Mouse (Mus musculus) frontal cortex, postnatal 14 days (tissue): ENCODE data around the gene Rft1.

ENCODE experiments used
- DNase-seq, 2 experiments: peaks; one replicate each; pipeline ENCODE4 v3.0.0; 2022; ENCODE audit warnings: low spot score in 2 of 2

Gene Rft1

DNA sequence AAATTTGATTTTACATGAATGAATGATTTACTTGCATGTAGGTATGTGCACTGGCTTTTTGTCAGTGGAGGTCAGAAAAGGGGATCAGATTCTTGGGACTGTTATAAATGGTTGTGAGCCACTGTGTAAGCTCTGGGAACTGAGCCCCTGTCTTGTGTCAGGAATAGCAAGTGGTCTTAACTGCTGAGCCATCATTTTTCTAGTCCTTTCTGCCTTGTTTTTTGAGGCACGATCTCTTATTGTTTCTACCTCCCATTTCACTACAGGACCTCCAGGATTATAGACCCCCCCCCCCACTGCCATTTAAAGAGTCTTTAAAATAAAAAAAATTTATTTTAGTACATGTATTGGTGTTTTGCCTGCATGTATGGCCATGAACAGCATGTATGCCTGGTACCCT lies 67.7 kb downstream of the Rft1 start:
- DNase-seq: no peak

GRCm38 (mm10) chr14:30722406-30722805 lies 68.2 kb downstream of the Rft1 start:
- DNase-seq: no peak

DNA sequence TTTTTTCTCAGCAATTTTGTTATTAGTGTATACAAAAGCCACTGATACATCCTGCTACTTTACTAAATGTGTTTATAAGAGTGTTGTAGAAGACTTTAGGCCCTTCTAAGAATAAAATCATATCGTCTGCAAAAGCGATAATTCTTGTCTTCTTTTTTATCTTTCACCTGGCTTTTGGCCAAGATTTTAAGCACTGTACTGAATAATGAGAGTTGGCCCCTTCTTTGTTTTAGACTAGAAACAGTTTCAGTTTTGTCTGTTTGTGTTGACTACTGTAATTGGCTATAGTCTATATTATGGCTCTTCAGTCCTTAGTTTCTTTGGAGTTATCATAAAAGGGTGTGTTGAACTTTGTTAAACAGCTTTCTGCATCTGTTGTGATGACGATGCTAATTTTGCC lies 77.7 kb downstream of the Rft1 start:
- DNase-seq: no peak

DNA sequence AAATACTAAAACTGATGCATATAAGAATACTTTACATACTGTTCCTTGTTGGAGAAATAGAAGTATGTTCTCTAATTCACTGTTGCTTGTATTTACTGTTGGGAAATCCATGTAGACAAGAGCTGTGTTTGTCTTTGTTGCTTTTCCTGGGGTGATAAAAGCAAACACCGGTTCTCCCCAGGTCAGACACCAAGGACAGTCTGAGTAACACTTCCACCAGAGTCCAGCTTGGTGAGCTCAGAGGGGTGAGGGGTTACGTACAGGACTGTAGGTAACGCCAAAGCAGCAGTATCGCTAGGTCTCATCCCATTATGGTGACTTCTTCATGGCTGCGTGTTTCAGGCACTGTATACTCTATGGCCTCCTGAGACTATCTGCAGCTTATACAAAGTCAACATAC lies 80.5 kb downstream of the Rft1 start:
- DNase-seq: no peak

DNA sequence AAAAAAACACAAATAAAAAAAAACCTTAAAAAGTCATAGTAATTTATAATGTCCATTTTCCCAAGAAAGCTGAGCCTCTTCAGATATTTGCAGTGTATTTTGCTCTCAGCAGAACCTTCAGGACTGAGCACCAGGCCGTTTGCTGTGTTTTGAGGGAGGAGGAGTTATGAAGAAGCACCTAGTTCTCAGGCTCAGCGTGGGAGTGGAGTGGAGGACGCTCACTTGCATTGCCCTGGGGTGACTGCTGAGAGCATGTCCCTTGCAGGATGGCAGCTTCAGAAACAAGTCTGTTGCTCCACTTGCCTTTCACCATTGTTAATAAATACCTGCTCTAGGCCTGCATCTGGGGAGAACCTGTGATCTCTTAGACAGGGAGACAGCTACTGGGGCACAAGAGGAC lies 81.7 kb downstream of the Rft1 start:
- no peak for DNase-seq

- no peak for DNase-seq
Measured at GRCm38 (mm10) chr14:30736413-30736812, 82.3 kb downstream of the Rft1 start.
